Mouse (Mus musculus): ENCODE data around the gene Ugt1a6b.

DNA sequence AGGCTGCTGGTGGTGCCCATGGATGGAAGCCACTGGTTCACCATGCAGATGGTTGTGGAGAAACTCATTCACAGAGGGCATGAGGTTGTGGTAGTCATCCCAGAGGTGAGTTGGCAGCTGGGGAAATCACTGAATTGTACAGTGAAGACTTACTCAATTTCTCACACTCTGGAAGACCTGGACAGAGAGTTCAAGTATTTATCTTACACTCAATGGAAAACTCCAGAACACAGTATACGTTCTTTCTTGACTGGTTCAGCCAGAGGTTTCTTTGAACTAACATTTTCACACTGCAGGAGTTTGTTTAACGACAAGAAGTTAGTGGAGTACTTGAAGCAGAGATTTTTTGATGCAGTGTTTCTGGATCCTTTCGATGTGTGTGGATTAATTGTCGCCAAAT lies 32.1 kb upstream of the Ugt1a6b start:
- TF ChIP-seq CTCF (IDR thresholded peaks at IDR 0.05; ENCODE audit: extremely low read depth, insufficient read depth, low read length): no peak
- no peak for TF ChIP-seq POLR2A (IDR thresholded peaks at IDR 0.05; ENCODE audit: extremely low read depth, insufficient read depth, low read length)

All from cortical plate, adult 2 months (tissue).